Mouse (Mus musculus): ENCODE data around the gene Fadd.

GRCm38 (mm10) chr7:144604291-144604690 lies 22.0 kb upstream of the Fadd start:
- TF ChIP-seq CTCF (conservative IDR thresholded peaks at IDR 0.05; ENCODE audit: low read length) (no peak), POU5F1 (IDR thresholded peaks at IDR 0.05; ENCODE audit: borderline replicate concordance, low read length) (no peak)

Data from E14TG2a.4 (cell line).